Mouse (Mus musculus): ENCODE data around the gene Gm10401. TPM values are rescaled to one million over a fixed set of nuclear protein-coding genes. Genes with fewer than 3 reads are reported as not detected.

The Gm10401 gene
- 16.4 and 20.0 TPM in 2 replicates for polyA plus RNA-seq (2015; fragmentation: Nextera tagmentation; extraction: Ambion mirVana)

GRCm38 (mm10) chr5:115098195-115098594 is at the start of gene Gm10401:
TSS of gene Gm10401 (minus strand) at chr5:115098295.

DNA sequence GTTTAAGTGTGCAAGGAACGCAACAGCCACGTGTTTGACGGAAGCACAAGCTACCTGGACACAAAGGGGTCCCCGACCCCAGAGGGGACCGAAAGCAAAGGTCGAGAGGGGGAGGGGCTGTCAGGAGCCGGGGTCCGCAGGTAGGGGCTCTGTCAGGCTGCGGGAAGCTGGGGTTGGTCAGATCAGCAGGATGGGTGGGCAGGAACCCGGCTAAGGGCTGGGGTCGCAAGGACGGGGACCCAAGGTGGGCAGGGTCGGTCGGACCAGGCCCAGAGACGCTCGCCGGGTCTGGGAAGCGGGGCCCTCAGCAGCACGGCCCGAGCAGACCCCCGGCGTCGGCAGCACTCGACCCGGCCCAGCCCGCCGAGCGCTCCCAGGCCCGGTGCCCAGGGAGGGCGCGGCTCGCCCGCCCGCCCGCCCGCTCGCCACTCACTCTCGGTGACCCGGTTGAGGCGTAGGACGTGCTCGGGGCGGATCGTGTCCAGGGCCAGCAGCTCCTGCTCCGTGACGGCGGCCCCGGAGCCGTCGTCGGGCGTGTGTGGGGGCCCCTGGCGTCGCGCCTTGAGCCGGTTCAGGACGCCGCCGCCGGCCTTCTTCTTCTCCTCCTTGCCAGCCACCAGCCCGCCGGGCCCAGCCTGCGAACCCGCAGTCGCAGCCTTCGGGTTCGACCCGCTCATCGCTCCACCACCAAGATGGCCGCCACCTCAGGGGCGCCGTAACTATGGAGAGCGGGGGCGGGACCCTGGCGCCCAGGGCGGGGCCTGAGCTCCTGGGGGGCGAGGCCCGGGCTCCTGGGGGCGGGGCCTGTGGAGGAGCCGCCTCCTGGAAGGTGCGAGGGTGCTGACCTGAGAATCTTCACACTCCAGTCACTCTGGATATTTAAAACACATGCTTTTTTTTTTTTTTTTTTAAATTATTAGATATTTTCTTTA is 36.4 kb upstream of the Gm10401 start, which contains the start of gene Unc119b:
Gene Unc119b, minus strand, starts transcription at position 742 of the 932 bp plus-strand sequence.

GRCm38 (mm10) chr5:115118961-115119570 is 21.0 kb upstream of the Gm10401 start, which contains the start of gene Acads:
TSS of gene Acads (minus strand) at chr5:115119346.

Other genes with a start within 250 kb of the Gm10401 start
- not detected in 2 replicates for gene 4930519G04Rik, start 244.6 kb downstream of the Gm10401 start, polyA plus RNA-seq (2015; fragmentation: Nextera tagmentation; extraction: Ambion mirVana)
- gene Gm9936, start 239.6 kb downstream of the Gm10401 start, polyA plus RNA-seq (2015; fragmentation: Nextera tagmentation; extraction: Ambion mirVana) = not detected in 2 replicates
- gene Oasl2, start 201.4 kb downstream of the Gm10401 start, polyA plus RNA-seq (2015; fragmentation: Nextera tagmentation; extraction: Ambion mirVana) = 9.1 and 10.0 TPM in 2 replicates
- gene Oasl1, start 175.1 kb downstream of the Gm10401 start, polyA plus RNA-seq (2015; fragmentation: Nextera tagmentation; extraction: Ambion mirVana) = 0.73 and 0.91 TPM in 2 replicates
- gene 2210016L21Rik, start 156.1 kb downstream of the Gm10401 start, polyA plus RNA-seq (2015; fragmentation: Nextera tagmentation; extraction: Ambion mirVana) = 41.6 and 42.0 TPM in 2 replicates
- 0.06 and 0.11 TPM in 2 replicates for gene Hnf1a, start 127.2 kb downstream of the Gm10401 start, polyA plus RNA-seq (2015; fragmentation: Nextera tagmentation; extraction: Ambion mirVana)
- gene Sppl3, start 87.2 kb downstream of the Gm10401 start, polyA plus RNA-seq (2015; fragmentation: Nextera tagmentation; extraction: Ambion mirVana) = 14.4 and 15.0 TPM in 2 replicates
- gene Acads, start 21.1 kb upstream of the Gm10401 start, polyA plus RNA-seq (2015; fragmentation: Nextera tagmentation; extraction: Ambion mirVana) = 97.2 and 104 TPM in 2 replicates
- gene Unc119b, start 36.7 kb upstream of the Gm10401 start, polyA plus RNA-seq (2015; fragmentation: Nextera tagmentation; extraction: Ambion mirVana) = 10.2 and 11.9 TPM in 2 replicates
- 42.9 and 45.9 TPM in 2 replicates for gene Mlec, start 59.9 kb upstream of the Gm10401 start, polyA plus RNA-seq (2015; fragmentation: Nextera tagmentation; extraction: Ambion mirVana)
- 1.1 and 1.6 TPM in 2 replicates for gene Cabp1, start 96.1 kb upstream of the Gm10401 start, polyA plus RNA-seq (2015; fragmentation: Nextera tagmentation; extraction: Ambion mirVana)
- 48.9 and 59.9 TPM in 2 replicates for gene Pop5, start 137.5 kb upstream of the Gm10401 start, polyA plus RNA-seq (2015; fragmentation: Nextera tagmentation; extraction: Ambion mirVana)
- 97.3 and 98.4 TPM in 2 replicates for gene Rnf10, start 174.6 kb upstream of the Gm10401 start, polyA plus RNA-seq (2015; fragmentation: Nextera tagmentation; extraction: Ambion mirVana)
- gene Coq5, start 181.4 kb upstream of the Gm10401 start, polyA plus RNA-seq (2015; fragmentation: Nextera tagmentation; extraction: Ambion mirVana) = 89.5 and 90.2 TPM in 2 replicates
- gene Dynll1, start 202.7 kb upstream of the Gm10401 start, polyA plus RNA-seq (2015; fragmentation: Nextera tagmentation; extraction: Ambion mirVana) = 565 and 667 TPM in 2 replicates
- 65.4 and 86.5 TPM in 2 replicates for gene Srsf9, start 228.9 kb upstream of the Gm10401 start, polyA plus RNA-seq (2015; fragmentation: Nextera tagmentation; extraction: Ambion mirVana)
- 18.5 and 20.5 TPM in 2 replicates for gene Gatc, start 242.9 kb upstream of the Gm10401 start, polyA plus RNA-seq (2015; fragmentation: Nextera tagmentation; extraction: Ambion mirVana)
- 35.3 and 37.8 TPM in 2 replicates for gene Triap1, start 242.9 kb upstream of the Gm10401 start, polyA plus RNA-seq (2015; fragmentation: Nextera tagmentation; extraction: Ambion mirVana)

Data from skeletal muscle tissue, postnatal 0 days (tissue).